Mouse (Mus musculus) CH12.LX (cell line): ENCODE measurements at regions not wholly inside any gene's neighbourhood (a gene's known extent, or its start where the extent isn't known, plus 50 kb on each side); places are given as distances from the start of the nearest gene placed in this dataset.

Experiments
- DNase-seq: peaks from one replicate; pipeline ENCODE4 v3.0.0-alpha.2; 2013; ENCODE audit errors: extremely low read depth
- H3K27ac ChIP-seq: 2 replicates; pipeline ENCODE4 v1.5.1; 2012; ENCODE audit warnings: low read depth, mild to moderate bottlenecking, control low read depth, moderate library complexity; ENCODE audit not compliant: insufficient read depth
- H3K27me3 ChIP-seq: replicated peaks from 2 replicates; pipeline ENCODE3; 2012; ENCODE audit warnings: inconsistent platforms
- H3K36me3 ChIP-seq, 2 experiments: replicated peaks in 1 of 2; 2 replicates each; pipeline versions ENCODE3 to v1.6.1; 2012; ENCODE audit warnings: inconsistent platforms in 1 of 2, low read length in 1 of 2, mild to moderate bottlenecking in 1 of 2, mixed read lengths in 1 of 2, moderate library complexity in 1 of 2; ENCODE audit not compliant: control insufficient read depth in 1 of 2, insufficient read depth in 1 of 2
- H3K4me1 ChIP-seq, 2 experiments: 2 replicates each; pipeline ENCODE4 v1.6.1; 2012; ENCODE audit warnings: inconsistent platforms in 1 of 2, moderate library complexity in 1 of 2; ENCODE audit not compliant: insufficient read depth in 2 of 2, control insufficient read depth in 1 of 2
- H3K4me2 ChIP-seq: 2 replicates; pipeline ENCODE4 v1.6.1; 2012; ENCODE audit warnings: low read depth, mild to moderate bottlenecking, control low read depth; ENCODE audit not compliant: poor library complexity, insufficient read depth, severe bottlenecking
- H3K4me3 ChIP-seq, 3 experiments: fragments of 150-350 bp in 1 of 3; sonication (generic) in 1 of 3; replicated peaks in 1 of 3; 2 replicates each; pipeline versions ENCODE3 to v1.5.1; 2011 to 2012; ENCODE audit warnings: low read depth in 2 of 3, low read length in 2 of 3, mild to moderate bottlenecking in 2 of 3, moderate library complexity in 2 of 3, control low read depth in 1 of 3, improper control_type of control experiment in 1 of 3, inconsistent platforms in 1 of 3, mixed read lengths in 1 of 3; ENCODE audit not compliant: poor library complexity in 1 of 3
- H3K79me2 ChIP-seq: replicated peaks from 2 replicates; pipeline ENCODE4 v1.6.1; 2012; ENCODE audit warnings: mild to moderate bottlenecking, moderate library complexity; ENCODE audit not compliant: control insufficient read depth, poor library complexity, insufficient read depth, severe bottlenecking; ENCODE audit errors: extremely low read depth
- H3K9ac ChIP-seq: 2 replicates; pipeline ENCODE4 v1.6.1; 2012; ENCODE audit warnings: low read depth, mild to moderate bottlenecking, control low read depth, moderate library complexity; ENCODE audit not compliant: insufficient read depth
- H3K9me3 ChIP-seq: replicated peaks from 2 replicates; pipeline ENCODE3; 2012; ENCODE audit warnings: low read length, inconsistent platforms, mixed read lengths
- BHLHE40 ChIP-seq: IDR thresholded peaks from 2 replicates; pipeline ENCODE4 v1.6.1; 2011; ENCODE audit warnings: mild to moderate bottlenecking, low read depth, low read length, improper control_type of control experiment
- CHD2 ChIP-seq: IDR thresholded peaks from 2 replicates; pipeline ENCODE4 v1.6.1; 2011; ENCODE audit warnings: low read length, improper control_type of control experiment
- CTCF ChIP-seq, 2 experiments: IDR thresholded peaks in 1 of 2; conservative IDR thresholded peaks in 1 of 2; 2 replicates each; pipeline ENCODE4 v1.5.1; 2011 to 2012; ENCODE audit warnings: low read depth in 2 of 2, low read length in 2 of 2, improper control_type of control experiment in 1 of 2, inconsistent platforms in 1 of 2, mild to moderate bottlenecking in 1 of 2, moderate library complexity in 1 of 2
- E2F4 ChIP-seq: IDR thresholded peaks from 2 replicates; pipeline ENCODE4 v1.6.1; 2011; ENCODE audit warnings: low read depth, low read length, improper control_type of control experiment; ENCODE audit not compliant: insufficient replicate concordance
- ELF1 ChIP-seq: IDR thresholded peaks from 2 replicates; pipeline ENCODE4 v1.6.1; 2014; ENCODE audit warnings: low read depth, mild to moderate bottlenecking, inconsistent platforms, low read length, improper control_type of control experiment
- EP300 ChIP-seq: IDR thresholded peaks from 2 replicates; pipeline ENCODE4 v1.6.1; 2011; ENCODE audit warnings: low read length, improper control_type of control experiment
- ETS1 ChIP-seq: conservative IDR thresholded peaks from 2 replicates; pipeline ENCODE4 v1.6.1; 2012; ENCODE audit warnings: low read depth, mild to moderate bottlenecking, inconsistent platforms, low read length, improper control_type of control experiment, moderate library complexity
- GABPA ChIP-seq: IDR thresholded peaks from 2 replicates; pipeline ENCODE4 v1.6.1; 2012; ENCODE audit warnings: low read depth, low read length, improper control_type of control experiment, inconsistent platforms; ENCODE audit not compliant: insufficient replicate concordance
- JUN ChIP-seq: IDR thresholded peaks from 2 replicates; pipeline ENCODE4 v1.6.1; 2011; ENCODE audit warnings: low read depth, mild to moderate bottlenecking, low read length, improper control_type of control experiment, moderate library complexity; ENCODE audit not compliant: insufficient read depth
- KAT2A ChIP-seq: IDR thresholded peaks from 2 replicates; pipeline ENCODE4 v1.6.1; 2012; ENCODE audit warnings: low read length, improper control_type of control experiment, inconsistent platforms; ENCODE audit not compliant: insufficient replicate concordance
- MAFK ChIP-seq: IDR thresholded peaks from 2 replicates; pipeline ENCODE4 v1.6.1; 2011; ENCODE audit warnings: low read length, improper control_type of control experiment; ENCODE audit not compliant: insufficient replicate concordance
- NRF1 ChIP-seq: IDR thresholded peaks from 2 replicates; pipeline ENCODE4 v1.6.1; 2014; ENCODE audit warnings: low read depth, mild to moderate bottlenecking, inconsistent platforms, low read length, improper control_type of control experiment, moderate library complexity
- POLR2AphosphoS2 ChIP-seq: IDR thresholded peaks from 2 replicates; pipeline ENCODE4 v1.6.1; 2011; ENCODE audit warnings: low read depth, low read length, improper control_type of control experiment
- RAD21 ChIP-seq: IDR thresholded peaks from 2 replicates; pipeline ENCODE4 v1.6.1; 2011; ENCODE audit warnings: low read depth, mild to moderate bottlenecking, low read length, improper control_type of control experiment, moderate library complexity
- SIN3A ChIP-seq: IDR thresholded peaks from 2 replicates; pipeline ENCODE4 v1.6.1; 2012; ENCODE audit warnings: low read length, improper control_type of control experiment, inconsistent platforms
- TBP ChIP-seq: conservative IDR thresholded peaks from 2 replicates; pipeline ENCODE4 v1.6.1; 2011; ENCODE audit warnings: low read depth, low read length, improper control_type of control experiment
- USF2 ChIP-seq: conservative IDR thresholded peaks from 2 replicates; pipeline ENCODE4 v1.6.1; 2011; ENCODE audit warnings: low read depth, low read length, improper control_type of control experiment
- ZC3H11A ChIP-seq: IDR thresholded peaks from 2 replicates; pipeline ENCODE4 v1.6.1; 2012; ENCODE audit warnings: low read depth, mild to moderate bottlenecking, inconsistent platforms, low read length, improper control_type of control experiment
- ZKSCAN1 ChIP-seq: IDR thresholded peaks from 2 replicates; pipeline ENCODE4 v1.6.1; 2012; ENCODE audit warnings: low read depth, inconsistent platforms, low read length, improper control_type of control experiment, borderline replicate concordance
- dilution Hi-C: fragments of 300-500 bp; cut with MboI; formaldehyde crosslinking; loops from 2 replicates; pipeline ENCODE4 v1.14.3; 2020; ENCODE audit warnings: low sequenced_read_pairs; ENCODE audit not compliant: extremely low pct_unique_long_range_greater_than_20kb, extremely low pct_ligation_motif_present
- in situ Hi-C: fragments of 300-500 bp; cut with MboI; formaldehyde crosslinking; loops from 3 replicates; pipeline ENCODE4 v1.14.3; 2019; ENCODE audit warnings: low sequenced_read_pairs, low pct_ligation_motif_present, low pct_unique_long_range_greater_than_20kb, mixed read lengths

DNA sequence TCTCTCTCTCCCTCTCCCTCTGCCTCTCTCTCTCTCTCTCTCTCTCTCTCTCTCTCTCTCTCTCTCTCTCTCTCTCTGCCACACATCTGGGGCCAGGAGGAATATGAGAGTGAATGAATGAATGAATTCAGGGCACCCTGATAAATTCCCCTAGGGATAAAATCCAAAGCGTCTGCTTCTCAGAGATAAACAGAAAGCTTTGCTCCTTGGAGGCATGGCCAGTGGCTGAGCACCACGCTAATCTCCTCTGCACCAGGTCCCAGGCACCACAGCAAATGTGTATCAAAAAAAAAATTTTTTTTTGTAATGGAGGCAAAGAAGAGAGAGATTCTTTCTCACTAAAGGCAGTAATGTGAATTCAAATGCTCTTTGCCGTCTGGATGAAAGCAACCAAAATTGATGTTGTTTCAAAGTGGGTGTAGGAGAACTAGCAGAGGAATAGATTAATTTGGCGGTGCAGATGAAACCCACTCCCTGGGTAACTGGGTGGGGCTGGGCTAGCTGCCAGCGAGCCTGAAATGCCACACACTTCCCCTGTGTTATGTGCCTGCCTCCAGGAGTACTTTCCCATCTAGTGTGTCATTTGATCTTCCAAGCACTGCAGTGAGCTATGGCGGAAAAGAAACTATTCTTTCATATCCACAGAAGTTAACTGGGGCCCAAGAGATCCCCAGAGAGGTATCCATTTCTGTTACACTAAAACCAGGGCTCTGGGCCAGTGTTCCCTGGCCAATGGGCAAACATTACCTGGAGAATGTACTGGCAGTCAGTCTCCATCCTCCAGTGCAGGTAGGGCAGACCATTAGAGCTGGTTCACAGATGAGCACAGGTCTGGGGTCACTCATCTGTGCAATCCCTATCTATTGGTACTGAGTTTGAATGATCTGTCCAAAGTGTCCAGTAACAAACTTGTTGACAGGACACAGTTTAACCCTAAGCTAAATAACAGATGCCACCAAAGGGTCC is 89.6 kb upstream of the Kirrel3 start:
- Histone ChIP-seq H3K27ac (no peak overlapping the region), H3K36me3 (no peaks in the 10 kb centered on the region), H3K27me3 (peaks cover 22% of the 10 kb centered on the region), H3K9me3 (no peaks in the 10 kb centered on the region)
- in situ Hi-C loops = no loop called here
- TF ChIP-seq BHLHE40 = no peak
- no peak for TF ChIP-seq ELF1
- TF ChIP-seq GABPA = no peak
- TF ChIP-seq POLR2AphosphoS2 = no peak
- no peak for TF ChIP-seq ZKSCAN1
- TF ChIP-seq RAD21 = no peak
- TF ChIP-seq CTCF (conservative IDR thresholded peaks at IDR 0.05 in 1 of 2, IDR thresholded peaks at IDR 0.05 in 1 of 2; ENCODE audit: low read depth in 2 of 2, low read length in 2 of 2) = no peak
- no peak for TF ChIP-seq KAT2A
- TF ChIP-seq MAFK = no peak
- no peak for TF ChIP-seq JUN
- TF ChIP-seq, all 38 proteins: peak for 0
- no peak for DNase-seq
- Histone ChIP-seq H3K4me2 (no peak overlapping the region), H3K4me3 (no peak overlapping the region), H3K79me2 (no peaks in the 10 kb centered on the region), H3K9ac (no peak overlapping the region), H3K4me1 (no peaks in the 10 kb centered on the region)
- dilution Hi-C loops = no loop called here

DNA sequence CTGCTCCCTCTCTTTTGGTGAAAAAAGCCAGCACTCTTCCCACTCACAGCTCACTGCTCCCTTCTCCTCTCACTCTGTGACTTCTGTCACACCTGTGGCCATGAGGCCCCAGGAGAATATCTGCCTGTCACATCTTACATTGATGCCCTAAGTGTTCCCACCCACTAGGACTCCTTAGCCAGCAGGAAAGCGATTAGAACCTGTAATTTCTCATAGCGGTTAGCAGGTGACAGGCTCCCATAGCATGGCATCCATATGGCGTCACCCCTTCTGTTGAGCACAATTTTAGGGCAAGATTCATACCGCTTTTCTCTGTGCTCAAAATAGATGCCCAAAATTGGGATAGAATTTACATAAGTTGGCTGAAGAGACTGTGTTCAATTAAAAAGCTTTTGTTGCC is 74.0 kb upstream of the Kirrel3 start:
- Histone ChIP-seq H3K4me3 (no peak overlapping the region), H3K27ac (no peak overlapping the region), H3K4me1 (no peaks in the 10 kb centered on the region), H3K9me3 (no peaks in the 10 kb centered on the region), H3K9ac (no peak overlapping the region), H3K36me3 (no peaks in the 10 kb centered on the region), H3K4me2 (no peak overlapping the region), H3K27me3 (peaks cover 49% of the 10 kb centered on the region), H3K79me2 (no peaks in the 10 kb centered on the region)
- dilution Hi-C loops (no loop called here), in situ Hi-C loops (no loop called here)
- TF ChIP-seq SIN3A (no peak), KAT2A (no peak), EP300 (no peak), MAFK (no peak), GABPA (no peak), NRF1 (no peak), USF2 (no peak), ZC3H11A (no peak), E2F4 (no peak), CHD2 (no peak), ETS1 (no peak), TBP (no peak), POLR2AphosphoS2 (no peak)
- DNase-seq = no peak
